Mouse (Mus musculus) G1E (cell line): ENCODE data around the gene St8sia1.

Source experiments
- CTCF ChIP-seq: IDR thresholded peaks from 2 replicates; pipeline ENCODE4 v1.5.1; 2012; ENCODE audit warnings: low read depth, low read length, inconsistent platforms, mixed read lengths
- GATA1 ChIP-seq: IDR thresholded peaks from 2 replicates; pipeline ENCODE4 v1.6.1; 2012; ENCODE audit warnings: borderline replicate concordance, low read length, inconsistent platforms, mixed read lengths
- TAL1 ChIP-seq: conservative IDR thresholded peaks from 2 replicates; pipeline ENCODE4 v1.6.1; 2012; ENCODE audit warnings: low read depth, low read length, inconsistent platforms, mixed read lengths

- TF ChIP-seq CTCF: no peak
- TF ChIP-seq GATA1: no peak
- TF ChIP-seq TAL1: peak; percentile 70
Measured at GRCm38 (mm10) chr6:142799704-142800374, 164.4 kb downstream of the St8sia1 start.
